Mouse (Mus musculus): ENCODE measurements at regions not wholly inside any gene's neighbourhood (a gene's known extent, or its start where the extent isn't known, plus 50 kb on each side); places are given as distances from the start of the nearest gene placed in this dataset.

GRCm38 (mm10) chr8:49254311-49254828 lies 410.6 kb upstream of the Tenm3 start:
- no peak for DNase-seq (ENCODE audit: low spot score in 2 of 2)

GRCm38 (mm10) chr8:49243002-49243401 lies 399.3 kb upstream of the Tenm3 start:
- no peak for DNase-seq (ENCODE audit: low spot score in 2 of 2)

GRCm38 (mm10) chr8:49236822-49237071 lies 393.0 kb upstream of the Tenm3 start:
- DNase-seq (ENCODE audit: low spot score in 2 of 2) = no peak

GRCm38 (mm10) chr8:49236021-49236821 lies 392.5 kb upstream of the Tenm3 start:
- no peak for DNase-seq (ENCODE audit: low spot score in 2 of 2)

GRCm38 (mm10) chr8:49223841-49224420 lies 380.2 kb upstream of the Tenm3 start:
- no peak for DNase-seq (ENCODE audit: low spot score in 2 of 2)

GRCm38 (mm10) chr8:49195333-49195640 lies 351.5 kb upstream of the Tenm3 start:
- DNase-seq (ENCODE audit: low spot score in 2 of 2) = no peak

- no peak for DNase-seq (ENCODE audit: low spot score in 2 of 2)
These were observed 351.0 kb upstream of the Tenm3 start for GRCm38 (mm10) chr8:49194592-49195332.

- DNase-seq (ENCODE audit: low spot score in 2 of 2) = no peak
These were observed 343.1 kb upstream of the Tenm3 start for GRCm38 (mm10) chr8:49186853-49187252.

GRCm38 (mm10) chr8:49175386-49175785 lies 331.6 kb upstream of the Tenm3 start:
- DNase-seq (ENCODE audit: low spot score in 2 of 2) = no peak

- DNase-seq (ENCODE audit: low spot score in 2 of 2) = no peak
These were observed 331.2 kb upstream of the Tenm3 start for GRCm38 (mm10) chr8:49174956-49175355.

- no peak for DNase-seq (ENCODE audit: low spot score in 2 of 2)
These were observed 315.6 kb upstream of the Tenm3 start for GRCm38 (mm10) chr8:49159318-49159717.

- DNase-seq (ENCODE audit: low spot score in 2 of 2) = no peak
These were observed 314.4 kb upstream of the Tenm3 start for GRCm38 (mm10) chr8:49158201-49158600.

GRCm38 (mm10) chr8:49136503-49137044 lies 292.8 kb upstream of the Tenm3 start:
- DNase-seq (ENCODE audit: low spot score in 2 of 2) = no peak

- DNase-seq (ENCODE audit: low spot score in 2 of 2) = no peak
These were observed 265.3 kb upstream of the Tenm3 start for GRCm38 (mm10) chr8:49109095-49109494.

GRCm38 (mm10) chr8:49108665-49109064 lies 264.9 kb upstream of the Tenm3 start:
- DNase-seq (ENCODE audit: low spot score in 2 of 2) = no peak

GRCm38 (mm10) chr8:49106531-49106930 lies 262.8 kb upstream of the Tenm3 start:
- DNase-seq (ENCODE audit: low spot score in 2 of 2) = no peak

- no peak for DNase-seq (ENCODE audit: low spot score in 2 of 2)
These were observed 257.4 kb upstream of the Tenm3 start for GRCm38 (mm10) chr8:49101156-49101555.

GRCm38 (mm10) chr8:49084191-49084875 lies 240.6 kb upstream of the Tenm3 start:
- DNase-seq (ENCODE audit: low spot score in 2 of 2) = no peak

GRCm38 (mm10) chr8:49069451-49069850 lies 225.7 kb upstream of the Tenm3 start:
- no peak for DNase-seq (ENCODE audit: low spot score in 2 of 2)

- no peak for DNase-seq (ENCODE audit: low spot score in 2 of 2)
These were observed 219.5 kb upstream of the Tenm3 start for GRCm38 (mm10) chr8:49063256-49063655.

GRCm38 (mm10) chr8:49043236-49043635 lies 199.5 kb upstream of the Tenm3 start:
- no peak for DNase-seq (ENCODE audit: low spot score in 2 of 2)

Measured in left cerebral cortex, adult 18-20 months (tissue).